Comparison of ENCODE assay signal across 28 mouse cellular contexts in genomic region chr5:44153050-44153449, GRCm38 (mm10). TPM values are rescaled to one million over a fixed set of nuclear protein-coding genes. Genes with fewer than 3 reads are reported as not detected.
DNase-seq lines count a peak whose midpoint lies in the region; ATAC-seq and TF ChIP-seq lines count a peak whose summit lies in the region.
"Had no signal": no experiment of that assay in that cellular context is flagged by ENCODE, and none has a peak within 500 bp of the region (broad histone marks: within the 10 kb centered on the region; RNA-seq: fewer than 3 reads in every experiment).

No protein-coding gene starts in this region.

- no peaks in the 10 kb centered on the region for H3K27me3 ChIP-seq in intestine, embryonic 14.5 days (replicated peaks; ENCODE audit: control insufficient read depth, insufficient read depth, low read length)
- H3K27me3 ChIP-seq in intestine, embryonic 15.5 days (replicated peaks), result no peaks in the 10 kb centered on the region
- no peaks in the 10 kb centered on the region; the same call in 1 of the 2 replicates for H3K27me3 ChIP-seq in kidney, adult 2 months (replicated peaks; ENCODE audit: control insufficient read depth, insufficient read depth, low read length)
- no peaks in the 10 kb centered on the region for H3K27me3 ChIP-seq in lung, embryonic 16.5 days (ENCODE audit: control insufficient read depth, insufficient read depth, low read depth, low read length)
- H3K27me3 ChIP-seq in hindbrain, postnatal 0 days (ENCODE audit: insufficient read depth, low read length), result no peaks in the 10 kb centered on the region
- H3K27me3 ChIP-seq: forebrain, embryonic 12.5 days; heart, embryonic 15.5 days; liver, embryonic 15.5 days; midbrain, embryonic 15.5 days; neural tube, embryonic 15.5 days; Patski; stomach, embryonic 15.5 days had no signal

- peaks cover 5% of the 10 kb centered on the region for H3K4me1 ChIP-seq in intestine, embryonic 14.5 days (replicated peaks; ENCODE audit: control insufficient read depth, insufficient read depth, low read length)
- H3K4me1 ChIP-seq in intestine, embryonic 15.5 days (replicated peaks), result 0 out of 2 replicates have a peak, but pooled peaks cover 4% of the 10 kb centered on the region
- no peaks in the 10 kb centered on the region for H3K4me1 ChIP-seq in kidney, adult 2 months (ENCODE audit: control insufficient read depth, insufficient read depth, low read length)
- peaks cover 6% of the 10 kb centered on the region; the same call in 1 of the 2 replicates for H3K4me1 ChIP-seq in lung, embryonic 16.5 days (replicated peaks; ENCODE audit: control insufficient read depth, insufficient read depth, low read length)
- 0 out of 2 replicates have a peak, but pooled peaks cover 7% of the 10 kb centered on the region for H3K4me1 ChIP-seq in hindbrain, postnatal 0 days (ENCODE audit: insufficient read depth, low read length)
- H3K4me1 ChIP-seq: forebrain, embryonic 12.5 days; heart, embryonic 10.5 days; heart, embryonic 15.5 days; limb, embryonic 12.5 days; liver, embryonic 15.5 days; midbrain, embryonic 15.5 days had no signal

- TF ChIP-seq CTCF in kidney, adult 2 months (conservative IDR thresholded peaks at IDR 0.05; ENCODE audit: insufficient read depth, insufficient read length, low read depth, low read length), result no peak
- no peak for TF ChIP-seq CTCF in hindbrain, postnatal 0 days (IDR thresholded peaks at IDR 0.05; ENCODE audit: low read depth)

- no peaks in the 10 kb centered on the region for H3K36me3 ChIP-seq in intestine, embryonic 14.5 days (ENCODE audit: control insufficient read depth, insufficient read depth, low read length)
- H3K36me3 ChIP-seq in intestine, embryonic 15.5 days, result no peaks in the 10 kb centered on the region
- no peaks in the 10 kb centered on the region for H3K36me3 ChIP-seq in kidney, adult 2 months (ENCODE audit: control insufficient read depth, insufficient read depth, low read length)
- no peaks in the 10 kb centered on the region for H3K36me3 ChIP-seq in lung, embryonic 16.5 days (ENCODE audit: control insufficient read depth, insufficient read depth, low read length)
- H3K36me3 ChIP-seq in hindbrain, postnatal 0 days (ENCODE audit: insufficient read depth, low read length), result no peaks in the 10 kb centered on the region
- H3K36me3 ChIP-seq: forebrain, embryonic 12.5 days; heart, embryonic 10.5 days; heart, embryonic 15.5 days; limb, embryonic 12.5 days; liver, embryonic 15.5 days; midbrain, embryonic 15.5 days; neural tube, embryonic 15.5 days; stomach, embryonic 15.5 days had no signal

- H3K4me2 ChIP-seq in intestine, embryonic 14.5 days (ENCODE audit: low read length), result no peak overlapping the region
- H3K4me2 ChIP-seq in intestine, embryonic 15.5 days (replicated peaks), result no peak overlapping the region
- no peak overlapping the region for H3K4me2 ChIP-seq in lung, embryonic 16.5 days (ENCODE audit: low read depth, low read length)
- no peak overlapping the region for H3K4me2 ChIP-seq in hindbrain, postnatal 0 days (ENCODE audit: low read depth, low read length)
- H3K4me2 ChIP-seq: forebrain, embryonic 12.5 days; heart, embryonic 15.5 days; limb, embryonic 12.5 days; liver, embryonic 15.5 days; midbrain, embryonic 15.5 days; neural tube, embryonic 15.5 days; stomach, embryonic 15.5 days had no signal

- no peak for TF ChIP-seq POLR2A in kidney, adult 2 months (IDR thresholded peaks at IDR 0.05; ENCODE audit: low read depth, low read length)

- ATAC-seq in intestine, embryonic 14.5 days (replicated peaks; ENCODE audit: low FRiP score, low TSS enrichment, low read depth), result no peak
- no peak for ATAC-seq in intestine, embryonic 15.5 days
- peak; percentile 58 for ATAC-seq in lung, embryonic 16.5 days (ENCODE audit: low read depth)
- no peak for ATAC-seq in hindbrain, postnatal 0 days
- ATAC-seq in inflammation-experienced regulatory T-cells, adult 6 months, result no peak
- ATAC-seq: hindbrain, embryonic 16.5 days; midbrain, embryonic 15.5 days; Patski had no signal

- no peak for DNase-seq in intestine, embryonic 14.5 days (ENCODE audit: low spot score)
- DNase-seq in kidney, postnatal 4 days, result peak; percentile 46 to 47
- no peak for DNase-seq in kidney, adult 2 months
- peak; percentile 74 for DNase-seq in lung, postnatal 36 days
- DNase-seq in hindbrain, postnatal 0 days (ENCODE audit: low spot score), result no peak
- DNase-seq: adrenal gland, postnatal 14 days; cerebellum, adult 18-20 months; gastrocnemius, postnatal 25 days; heart, adult 11 months; kidney, adult 11 months; retina, postnatal 1 day; right cerebral cortex, postnatal 25 days had no signal

- peak overlapping the region; percentile 74 for H3K27ac ChIP-seq in intestine, embryonic 14.5 days (ENCODE audit: low read depth)
- H3K27ac ChIP-seq in intestine, embryonic 15.5 days, result no peak overlapping the region
- no peak overlapping the region for H3K27ac ChIP-seq in kidney, adult 2 months (ENCODE audit: insufficient read depth, low read depth, low read length)
- H3K27ac ChIP-seq in lung, embryonic 16.5 days (ENCODE audit: low read length), result peak overlapping the region; percentile 85
- H3K27ac ChIP-seq in hindbrain, postnatal 0 days, result no peak overlapping the region
- H3K27ac ChIP-seq: forebrain, embryonic 12.5 days; heart, embryonic 10.5 days; heart, embryonic 15.5 days; left cerebral cortex, adult 2 months; limb, embryonic 12.5 days; liver, embryonic 15.5 days; midbrain, embryonic 15.5 days; neural tube, embryonic 15.5 days had no signal

- no peaks in the 10 kb centered on the region for H3K9me3 ChIP-seq in intestine, embryonic 14.5 days (ENCODE audit: control insufficient read depth, low read length)
- H3K9me3 ChIP-seq in intestine, embryonic 15.5 days, result 0 out of 2 replicates have a peak, but pooled peaks cover 3% of the 10 kb centered on the region
- peaks cover 2% of the 10 kb centered on the region; the same call in 1 of the 2 replicates for H3K9me3 ChIP-seq in lung, embryonic 16.5 days (ENCODE audit: control insufficient read depth, low read length)
- no peaks in the 10 kb centered on the region for H3K9me3 ChIP-seq in hindbrain, postnatal 0 days (ENCODE audit: low read length)
- H3K9me3 ChIP-seq: forebrain, embryonic 12.5 days; heart, embryonic 10.5 days; heart, embryonic 15.5 days; liver, embryonic 15.5 days; midbrain, embryonic 15.5 days; neural tube, embryonic 15.5 days; stomach, embryonic 15.5 days had no signal

- H3K4me3 ChIP-seq in intestine, embryonic 14.5 days (ENCODE audit: low read depth, low read length), result no peak overlapping the region
- no peak overlapping the region for H3K4me3 ChIP-seq in intestine, embryonic 15.5 days (replicated peaks)
- H3K4me3 ChIP-seq in kidney, adult 2 months (ENCODE audit: insufficient read depth, low read depth, low read length), result no peak overlapping the region
- no peak overlapping the region for H3K4me3 ChIP-seq in lung, embryonic 16.5 days (ENCODE audit: low read length)
- H3K4me3 ChIP-seq in hindbrain, postnatal 0 days (ENCODE audit: low read length), result no peak overlapping the region
- H3K4me3 ChIP-seq: erythroblast, embryonic 14.5 days; forebrain, embryonic 12.5 days; heart, embryonic 10.5 days; heart, embryonic 15.5 days; left cerebral cortex, adult 2 months; limb, embryonic 12.5 days; liver, embryonic 15.5 days; midbrain, embryonic 15.5 days; neural tube, embryonic 15.5 days; stomach, embryonic 15.5 days had no signal

- no peak overlapping the region for H3K9ac ChIP-seq in intestine, embryonic 14.5 days (ENCODE audit: low read length)
- no peak overlapping the region for H3K9ac ChIP-seq in intestine, embryonic 15.5 days
- H3K9ac ChIP-seq in lung, embryonic 16.5 days (ENCODE audit: low read length), result no peak overlapping the region
- H3K9ac ChIP-seq in hindbrain, postnatal 0 days (replicated peaks; ENCODE audit: low read length), result no peak overlapping the region
- H3K9ac ChIP-seq: forebrain, embryonic 12.5 days; heart, embryonic 15.5 days; limb, embryonic 12.5 days; liver, embryonic 15.5 days; midbrain, embryonic 15.5 days; neural tube, embryonic 15.5 days; stomach, embryonic 15.5 days had no signal

- 40% methylated on average over 1 of the region's 1 CpGs for WGBS in intestine, embryonic 14.5 days
- 56% methylated on average over 1 of the region's 1 CpGs for WGBS in intestine, embryonic 15.5 days
- 63% methylated on average over 1 of the region's 1 CpGs for WGBS in kidney, adult 2 months
- 56% methylated on average over 1 of the region's 1 CpGs for WGBS in lung, embryonic 16.5 days
- WGBS in hindbrain, postnatal 0 days, result 54% methylated on average over 1 of the region's 1 CpGs

RNA-seq across cellular contexts. Expression of gene Prom1, which starts 51.2 kb away (rescaled TPM):
- polyA plus RNA-seq in intestine, embryonic 14.5 days (2014; fragmentation: Nextera tagmentation; extraction: Ambion mirVana), result 57.4 and 59.7 TPM in 2 replicates
- 38.2 and 39.6 TPM in 2 replicates for polyA plus RNA-seq in intestine, embryonic 15.5 days (2015; fragmentation: Nextera tagmentation; extraction: Ambion mirVana)
- polyA plus RNA-seq in kidney, adult 2 months (2012; rRNA removed), result 53.6 and 67.6 TPM in 2 replicates
- polyA plus RNA-seq in lung, embryonic 16.5 days (2015; fragmentation: Nextera tagmentation; extraction: Ambion mirVana), result 41.4 and 43.7 TPM in 2 replicates
- total RNA-seq in hindbrain, postnatal 0 days (2014; rRNA removed), result 22.6 and 27.4 TPM in 2 replicates
- 21.0 and 26.2 TPM in 2 replicates for polyA plus RNA-seq in hindbrain, postnatal 0 days (2015; fragmentation: Nextera tagmentation; extraction: Ambion mirVana)
- polyA plus RNA-seq in inflammation-experienced regulatory T-cells, adult 6 months (2017; shearing (Covaris generic)), result under 1 TPM in 1 of 3 experiments, not detected in 2; 0.58 TPM
- total RNA-seq: MEL had no signal
- polyA plus RNA-seq: erythroblast, embryonic 14.5 days had no signal

Comparison
In these comparisons a context has a peak if more than half of its experiments do, and no peak if none do; other contexts are left out.
1. DNase-seq: peak in kidney, postnatal 4 days (2 of 2) and lung, postnatal 36 days (single experiment); none in intestine, embryonic 14.5 days (single experiment), kidney, adult 2 months (single experiment) and hindbrain, postnatal 0 days (single experiment).
2. H3K27ac ChIP-seq: peak in intestine, embryonic 14.5 days (single experiment) and lung, embryonic 16.5 days (single experiment); none in intestine, embryonic 15.5 days (single experiment), kidney, adult 2 months (single experiment) and hindbrain, postnatal 0 days (single experiment).
3. RNA of gene Prom1, which starts 51.2 kb away (polyA plus RNA-seq): 53.6 to 67.6 TPM in kidney, adult 2 months, 57.4 to 59.7 TPM in intestine, embryonic 14.5 days, 41.4 to 43.7 TPM in lung, embryonic 16.5 days, 38.2 to 39.6 TPM in intestine, embryonic 15.5 days and 21.0 to 26.2 TPM in hindbrain, postnatal 0 days; 0.58 TPM in inflammation-experienced regulatory T-cells, adult 6 months; every median in the first group is over 10 times any median in the second.